Mouse (Mus musculus): Measurements from ENCODE around the gene Tma16. TPM values are rescaled to one million over a fixed set of nuclear protein-coding genes. Genes with fewer than 3 reads are reported as not detected.

Tma16 gene
- polyA plus RNA-seq, 1 experiment from 2014 or later: 19.0 TPM

GRCm38 (mm10) chr8:66438468-66438867 lies 47.9 kb downstream of the Tma16 start:
- DNase-seq (ENCODE audit: low spot score) (no peak), ATAC-seq (replicated peaks; ENCODE audit: low FRiP score) (no peak)
- H3K4me3 ChIP-seq (ENCODE audit: low read depth, low read length): no peak overlapping the region
- no peaks in the 10 kb centered on the region for H3K27me3 ChIP-seq (ENCODE audit: control insufficient read depth, insufficient read depth, low read length)
- H3K4me2 ChIP-seq (ENCODE audit: low read depth, low read length, severe bottlenecking): no peak overlapping the region
- 91% methylated on average over 4 of the region's 4 CpGs for WGBS
- no peaks in the 10 kb centered on the region for H3K36me3 ChIP-seq (ENCODE audit: control insufficient read depth, insufficient read depth, low read length)
- H3K4me1 ChIP-seq (replicated peaks; ENCODE audit: control insufficient read depth, insufficient read depth, low read length): no peaks in the 10 kb centered on the region
- H3K9me3 ChIP-seq (ENCODE audit: control insufficient read depth, low read length): no peaks in the 10 kb centered on the region
- no peak overlapping the region for H3K9ac ChIP-seq (ENCODE audit: low read length)
- no peak overlapping the region for H3K27ac ChIP-seq (ENCODE audit: low read depth, low read length)

- H3K27me3 ChIP-seq (ENCODE audit: control insufficient read depth, insufficient read depth, low read length): no peaks in the 10 kb centered on the region
- no peak for DNase-seq (ENCODE audit: low spot score)
- no peak overlapping the region for H3K4me3 ChIP-seq (ENCODE audit: low read depth, low read length)
- no peaks in the 10 kb centered on the region for H3K36me3 ChIP-seq (ENCODE audit: control insufficient read depth, insufficient read depth, low read length)
- no peak overlapping the region for H3K4me2 ChIP-seq (ENCODE audit: low read depth, low read length, severe bottlenecking)
- no peaks in the 10 kb centered on the region for H3K9me3 ChIP-seq (ENCODE audit: control insufficient read depth, low read length)
- WGBS: 84% methylated on average over 3 of the region's 3 CpGs
- ATAC-seq (replicated peaks; ENCODE audit: low FRiP score): no peak
- no peak overlapping the region for H3K27ac ChIP-seq (ENCODE audit: low read depth, low read length)
- no peaks in the 10 kb centered on the region for H3K4me1 ChIP-seq (replicated peaks; ENCODE audit: control insufficient read depth, insufficient read depth, low read length)
- no peak overlapping the region for H3K9ac ChIP-seq (ENCODE audit: low read length)
Observed at GRCm38 (mm10) chr8:66437929-66438328, 48.4 kb downstream of the Tma16 start.

DNA sequence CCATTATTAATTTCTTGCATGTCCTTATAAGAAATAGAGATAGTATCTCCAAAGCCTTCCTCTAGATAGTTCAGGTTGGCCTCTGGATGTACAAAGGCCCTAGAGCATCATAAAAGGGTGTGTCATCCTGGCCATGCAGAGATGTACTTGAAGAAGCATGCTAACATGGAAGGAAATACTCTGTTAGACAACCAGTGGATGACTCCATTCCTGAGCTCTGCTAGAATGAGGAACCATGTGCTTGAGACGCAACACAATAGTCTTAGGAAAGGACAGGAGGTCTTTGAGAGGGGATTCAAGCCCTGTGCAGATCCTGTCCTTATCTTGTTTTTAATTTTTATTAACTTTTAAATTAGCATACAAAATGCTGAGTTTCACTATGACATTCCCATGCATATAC lies 49.5 kb downstream of the Tma16 start:
- no peak overlapping the region for H3K4me3 ChIP-seq (ENCODE audit: low read depth, low read length)
- no peaks in the 10 kb centered on the region for H3K27me3 ChIP-seq (ENCODE audit: control insufficient read depth, insufficient read depth, low read length)
- WGBS: 88% methylated on average over 1 of the region's 1 CpGs
- H3K9me3 ChIP-seq (ENCODE audit: control insufficient read depth, low read length): no peaks in the 10 kb centered on the region
- no peak for DNase-seq (ENCODE audit: low spot score)
- H3K27ac ChIP-seq (ENCODE audit: low read depth, low read length): no peak overlapping the region
- no peaks in the 10 kb centered on the region for H3K36me3 ChIP-seq (ENCODE audit: control insufficient read depth, insufficient read depth, low read length)
- no peak for ATAC-seq (replicated peaks; ENCODE audit: low FRiP score)
- H3K9ac ChIP-seq (ENCODE audit: low read length): no peak overlapping the region
- no peak overlapping the region for H3K4me2 ChIP-seq (ENCODE audit: low read depth, low read length, severe bottlenecking)
- H3K4me1 ChIP-seq (replicated peaks; ENCODE audit: control insufficient read depth, insufficient read depth, low read length): no peaks in the 10 kb centered on the region

GRCm38 (mm10) chr8:66433577-66433976 lies 52.8 kb downstream of the Tma16 start:
- H3K4me3 ChIP-seq (ENCODE audit: low read depth, low read length): no peak overlapping the region
- no peak overlapping the region for H3K4me2 ChIP-seq (ENCODE audit: low read depth, low read length, severe bottlenecking)
- ATAC-seq (replicated peaks; ENCODE audit: low FRiP score): no peak
- no peaks in the 10 kb centered on the region for H3K4me1 ChIP-seq (replicated peaks; ENCODE audit: control insufficient read depth, insufficient read depth, low read length)
- no peak overlapping the region for H3K27ac ChIP-seq (ENCODE audit: low read depth, low read length)
- H3K36me3 ChIP-seq (ENCODE audit: control insufficient read depth, insufficient read depth, low read length): no peaks in the 10 kb centered on the region
- no peaks in the 10 kb centered on the region for H3K27me3 ChIP-seq (ENCODE audit: control insufficient read depth, insufficient read depth, low read length)
- no peaks in the 10 kb centered on the region for H3K9me3 ChIP-seq (ENCODE audit: control insufficient read depth, low read length)
- DNase-seq (ENCODE audit: low spot score): no peak
- no peak overlapping the region for H3K9ac ChIP-seq (ENCODE audit: low read length)

DNA sequence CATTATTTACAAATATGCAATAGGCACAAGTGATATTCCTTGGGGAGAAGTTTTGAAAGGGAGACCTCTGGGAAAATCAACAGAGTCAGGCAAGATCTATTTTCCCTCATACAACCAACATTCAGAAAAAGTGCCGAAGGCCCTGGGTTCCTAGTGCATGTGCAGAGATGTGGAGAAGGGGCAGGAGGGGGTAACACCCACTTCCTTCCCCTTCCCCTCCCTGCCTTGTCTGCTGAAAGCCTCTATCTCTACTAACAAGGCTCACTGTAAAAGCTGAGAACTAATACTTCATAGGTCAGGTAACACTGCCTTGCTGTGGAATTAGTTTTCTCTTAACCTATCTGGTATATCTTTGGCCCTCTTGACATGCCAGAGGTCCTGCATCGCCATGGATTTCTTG lies 55.7 kb downstream of the Tma16 start:
- no peak overlapping the region for H3K27ac ChIP-seq (ENCODE audit: low read depth, low read length)
- H3K36me3 ChIP-seq (ENCODE audit: control insufficient read depth, insufficient read depth, low read length): no peaks in the 10 kb centered on the region
- H3K4me2 ChIP-seq (ENCODE audit: low read depth, low read length, severe bottlenecking): no peak overlapping the region
- DNase-seq (ENCODE audit: low spot score) (no peak), ATAC-seq (replicated peaks; ENCODE audit: low FRiP score) (no peak)
- H3K9me3 ChIP-seq (ENCODE audit: control insufficient read depth, low read length): no peaks in the 10 kb centered on the region
- no peaks in the 10 kb centered on the region for H3K27me3 ChIP-seq (ENCODE audit: control insufficient read depth, insufficient read depth, low read length)
- no peaks in the 10 kb centered on the region for H3K4me1 ChIP-seq (replicated peaks; ENCODE audit: control insufficient read depth, insufficient read depth, low read length)
- no peak overlapping the region for H3K4me3 ChIP-seq (ENCODE audit: low read depth, low read length)
- H3K9ac ChIP-seq (ENCODE audit: low read length): no peak overlapping the region
- 82% methylated on average over 2 of the region's 2 CpGs for WGBS

Other genes with a start within 250 kb of the Tma16 start
- not detected in 2 replicates for gene Tktl2, start 25.2 kb upstream of the Tma16 start, polyA plus RNA-seq (2014; fragmentation: Nextera tagmentation; extraction: Ambion mirVana)
- gene Npy5r, start 201.6 kb upstream of the Tma16 start, polyA plus RNA-seq (2014; fragmentation: Nextera tagmentation; extraction: Ambion mirVana): 0.15 TPM in 1 of 2 replicates, not detected in the other
- 0.73 and 1.0 TPM in 2 replicates for gene Npy1r, start 210.7 kb upstream of the Tma16 start, polyA plus RNA-seq (2014; fragmentation: Nextera tagmentation; extraction: Ambion mirVana)

Data from forebrain, embryonic 11.5 days (tissue).